Mouse (Mus musculus) forebrain, embryonic 14.5 days (tissue): ENCODE data around the gene Ubfd1. TPM values are rescaled to one million over a fixed set of nuclear protein-coding genes. Genes with fewer than 3 reads are reported as not detected.

Experiments
- ATAC-seq: fragments of 200-750 bp; cut with Nextera tagmentation; 2 replicates; pipeline ENCODE4 v1.8.0; 2017; ENCODE audit warnings: mild to moderate bottlenecking, moderate library complexity
- DNase-seq: peaks from one replicate; pipeline ENCODE4 v3.0.0-alpha.2; 2015; ENCODE audit warnings: low spot score
- H3K27ac ChIP-seq: fragments of 300-500 bp; sonication (generic); 2 replicates; pipeline ENCODE4 v1.5.1; 2014; ENCODE audit warnings: low read depth, mild to moderate bottlenecking, control low read depth, low read length, moderate library complexity
- H3K27me3 ChIP-seq: fragments of 300-500 bp; sonication (generic); replicated peaks from 2 replicates; pipeline ENCODE4 v1.6.1; 2014; ENCODE audit warnings: low read length, control low read depth, mixed read lengths; ENCODE audit not compliant: control insufficient read depth, insufficient read depth
- H3K36me3 ChIP-seq: fragments of 300-500 bp; sonication (generic); 2 replicates; pipeline ENCODE4 v1.6.1; 2014; ENCODE audit warnings: low read length, control low read depth; ENCODE audit not compliant: control insufficient read depth, insufficient read depth
- H3K4me1 ChIP-seq: fragments of 300-500 bp; sonication (generic); 2 replicates; pipeline ENCODE4 v1.6.1; 2014; ENCODE audit warnings: antibody characterized with exemption, low read length, control low read depth; ENCODE audit not compliant: control insufficient read depth, insufficient read depth
- H3K4me2 ChIP-seq: fragments of 300-500 bp; sonication (generic); 2 replicates; pipeline ENCODE4 v1.6.1; 2014; ENCODE audit warnings: mild to moderate bottlenecking, control low read depth, low read length
- H3K4me3 ChIP-seq: fragments of 300-500 bp; sonication (generic); 2 replicates; pipeline ENCODE4 v1.5.1; 2014; ENCODE audit warnings: low read depth, low read length, control low read depth
- H3K9ac ChIP-seq: fragments of 300-500 bp; sonication (generic); 2 replicates; pipeline ENCODE4 v1.6.1; 2014; ENCODE audit warnings: mild to moderate bottlenecking, low read length, control low read depth, moderate library complexity
- H3K9me3 ChIP-seq: fragments of 300-500 bp; sonication (generic); replicated peaks from 2 replicates; pipeline ENCODE4 v1.6.1; 2016; ENCODE audit warnings: low read length, control low read depth, mixed read lengths; ENCODE audit not compliant: control insufficient read depth
- WGBS: fragments of 180-500 bp; shearing (Covaris S2); extraction: QIAGEN DNeasy Blood & Tissue Kit; methylation state at CpG from one replicate; pipeline ENCODE4 v1.1.7; 2014; 5-methylcytosine and 5-hydroxymethylcytosine counted together
- polyA plus RNA-seq: library from polyadenylated mRNA; unstranded; fragments of >200 nt; fragmentation: Nextera tagmentation; extraction: Ambion mirVana; gene quantifications from 2 replicates; pipeline ENCODE4 v1.2.1, GENCODE M21; 2014

Ubfd1 gene
- polyA plus RNA-seq, 1 experiment from 2014 or later: 69.9 TPM

GRCm38 (mm10) chr7:122045181-122045634 lies 21.8 kb upstream of the Ubfd1 start:
- Histone ChIP-seq H3K4me2 (no peak overlapping the region), H3K27ac (no peak overlapping the region), H3K9ac (no peak overlapping the region), H3K27me3 (no peaks in the 10 kb centered on the region), H3K9me3 (no peaks in the 10 kb centered on the region), H3K4me1 (no peaks in the 10 kb centered on the region), H3K36me3 (peaks cover 30% of the 10 kb centered on the region), H3K4me3 (no peak overlapping the region)
- no peak for DNase-seq
- no peak for ATAC-seq
- WGBS: 98% methylated on average over 4 of the region's 4 CpGs

GRCm38 (mm10) chr7:122045711-122046110 lies 21.3 kb upstream of the Ubfd1 start:
- DNase-seq: no peak
- H3K4me2 ChIP-seq: no peak overlapping the region
- no peaks in the 10 kb centered on the region for H3K4me1 ChIP-seq
- no peaks in the 10 kb centered on the region for H3K27me3 ChIP-seq
- WGBS: 100% methylated on average over 1 of the region's 1 CpGs
- H3K27ac ChIP-seq: no peak overlapping the region
- ATAC-seq: no peak
- H3K9ac ChIP-seq: no peak overlapping the region
- H3K36me3 ChIP-seq: peaks cover 30% of the 10 kb centered on the region
- H3K4me3 ChIP-seq: no peak overlapping the region
- no peaks in the 10 kb centered on the region for H3K9me3 ChIP-seq

GRCm38 (mm10) chr7:122046813-122047212 lies 20.2 kb upstream of the Ubfd1 start:
- Histone ChIP-seq H3K27me3 (no peaks in the 10 kb centered on the region), H3K4me2 (no peak overlapping the region), H3K9me3 (no peaks in the 10 kb centered on the region), H3K4me3 (no peak overlapping the region), H3K9ac (no peak overlapping the region), H3K36me3 (peaks cover 36% of the 10 kb centered on the region), H3K27ac (no peak overlapping the region), H3K4me1 (no peaks in the 10 kb centered on the region)
- WGBS: 96% methylated on average over 2 of the region's 2 CpGs
- ATAC-seq (no peak), DNase-seq (no peak)

- Histone ChIP-seq H3K36me3 (peaks cover 36% of the 10 kb centered on the region), H3K9ac (no peak overlapping the region), H3K27ac (no peak overlapping the region), H3K9me3 (no peaks in the 10 kb centered on the region), H3K4me1 (no peaks in the 10 kb centered on the region), H3K27me3 (no peaks in the 10 kb centered on the region), H3K4me2 (no peak overlapping the region), H3K4me3 (no peak overlapping the region)
- no peak for ATAC-seq
- DNase-seq: no peak
- 95% methylated on average over 9 of the region's 9 CpGs for WGBS
These were observed 18.8 kb upstream of the Ubfd1 start for GRCm38 (mm10) chr7:122048191-122048590.

GRCm38 (mm10) chr7:122050834-122051233 lies 16.1 kb upstream of the Ubfd1 start:
- ATAC-seq (no peak), DNase-seq (no peak)
- no peak overlapping the region for H3K9ac ChIP-seq
- no peaks in the 10 kb centered on the region for H3K9me3 ChIP-seq
- no peak overlapping the region for H3K4me2 ChIP-seq
- no peak overlapping the region for H3K27ac ChIP-seq
- H3K27me3 ChIP-seq: no peaks in the 10 kb centered on the region
- H3K36me3 ChIP-seq: peaks cover 55% of the 10 kb centered on the region
- WGBS: 73% methylated on average over 1 of the region's 1 CpGs
- H3K4me3 ChIP-seq: no peak overlapping the region
- H3K4me1 ChIP-seq: no peaks in the 10 kb centered on the region

GRCm38 (mm10) chr7:122056633-122057032 lies 10.3 kb upstream of the Ubfd1 start:
- ATAC-seq: no peak
- no peak overlapping the region for H3K4me2 ChIP-seq
- no peak overlapping the region for H3K4me3 ChIP-seq
- H3K27me3 ChIP-seq: no peaks in the 10 kb centered on the region
- no peak overlapping the region for H3K9ac ChIP-seq
- H3K36me3 ChIP-seq: peaks cover 37% of the 10 kb centered on the region
- H3K9me3 ChIP-seq: no peaks in the 10 kb centered on the region
- no peaks in the 10 kb centered on the region for H3K4me1 ChIP-seq
- H3K27ac ChIP-seq: no peak overlapping the region
- DNase-seq: no peak
- 95% methylated on average over 5 of the region's 5 CpGs for WGBS

GRCm38 (mm10) chr7:122065656-122066055 lies 1.3 kb upstream of the Ubfd1 start:
- ATAC-seq: no peak
- H3K9me3 ChIP-seq: no peaks in the 10 kb centered on the region
- WGBS: 67% methylated on average over 1 of the region's 1 CpGs
- peaks cover 10% of the 10 kb centered on the region for H3K4me1 ChIP-seq
- no peaks in the 10 kb centered on the region for H3K27me3 ChIP-seq
- H3K4me2 ChIP-seq: 0 out of 2 replicates have a peak overlapping the region, but pooled peaks have one; percentile 68
- H3K36me3 ChIP-seq: peaks cover 29% of the 10 kb centered on the region
- H3K9ac ChIP-seq: 0 out of 2 replicates have a peak overlapping the region, but pooled peaks have one; percentile 9
- 0 out of 2 replicates have a peak overlapping the region, but pooled peaks have one; percentile 100 for H3K4me3 ChIP-seq
- DNase-seq: no peak
- no peak overlapping the region for H3K27ac ChIP-seq

GRCm38 (mm10) chr7:122066102-122066944 lies 652 bp upstream of the Ubfd1 start:
- Histone ChIP-seq H3K4me3 (peak overlapping the region; percentile 100), H3K36me3 (peaks cover 33% of the 10 kb centered on the region)
- no peak for DNase-seq

More at GRCm38 (mm10) chr7:122066102-122066944, 652 bp upstream of the Ubfd1 start:
- no peaks in the 10 kb centered on the region for H3K9me3 ChIP-seq
- WGBS: 22% methylated on average over 29 of the region's 31 CpGs
- peak overlapping the region; percentile 68 for H3K4me2 ChIP-seq
- no peak for ATAC-seq
- H3K27me3 ChIP-seq: no peaks in the 10 kb centered on the region
- peak overlapping the region; percentile 95 for H3K27ac ChIP-seq
- peak overlapping the region; percentile 93 for H3K9ac ChIP-seq
- peaks cover 10% of the 10 kb centered on the region for H3K4me1 ChIP-seq
